Mouse (Mus musculus): ENCODE data around the gene Selplg. TPM values are rescaled to one million over a fixed set of nuclear protein-coding genes. Genes with fewer than 3 reads are reported as not detected.
"Not testable (repeated sequence)": the region's sequence is repeated elsewhere in the genome, so short reads cannot be mapped to it uniquely, and the experiment has no call there.

Gene Selplg
- total RNA-seq, 1 experiment from 2014 or later = 1.5 TPM

GRCm38 (mm10) chr5:113824228-113824627 lies 8.2 kb downstream of the Selplg start:
- DNase-seq = no peak

GRCm38 (mm10) chr5:113818572-113818971 lies 13.9 kb downstream of the Selplg start:
- DNase-seq = no peak

- DNase-seq = peak; percentile 89
Measured at GRCm38 (mm10) chr5:113815638-113816152, 16.7 kb downstream of the Selplg start.

GRCm38 (mm10) chr5:113815041-113815389 lies 17.4 kb downstream of the Selplg start:
- DNase-seq = no peak

GRCm38 (mm10) chr5:113814111-113815040 lies 18.1 kb downstream of the Selplg start:
- no peak for DNase-seq

GRCm38 (mm10) chr5:113813608-113814007 lies 18.8 kb downstream of the Selplg start:
- no peak for DNase-seq

- no peak for DNase-seq
Measured at GRCm38 (mm10) chr5:113812638-113813037, 19.8 kb downstream of the Selplg start.

- not testable (repeated sequence) for DNase-seq
Measured at GRCm38 (mm10) chr5:113811824-113812420, 20.5 kb downstream of the Selplg start.

GRCm38 (mm10) chr5:113810111-113810510 lies 22.3 kb downstream of the Selplg start:
- DNase-seq = no peak

- no peak for DNase-seq
Measured at GRCm38 (mm10) chr5:113808177-113808576, 24.3 kb downstream of the Selplg start.

GRCm38 (mm10) chr5:113807712-113808111 lies 24.7 kb downstream of the Selplg start:
- DNase-seq = no peak

- DNase-seq = no peak
Measured at GRCm38 (mm10) chr5:113806414-113806813, 26.0 kb downstream of the Selplg start.

- DNase-seq = no peak
Measured at GRCm38 (mm10) chr5:113805301-113805700, 27.1 kb downstream of the Selplg start.

GRCm38 (mm10) chr5:113804395-113804966 lies 28.0 kb downstream of the Selplg start:
- no peak for DNase-seq

- peak; percentile 48 for DNase-seq
Measured at GRCm38 (mm10) chr5:113800280-113800679, 32.2 kb downstream of the Selplg start, which contains the start of gene Tmem119. Gene Tmem119 (minus strand): TSS chr5:113800516.

- no peak for DNase-seq
Measured at GRCm38 (mm10) chr5:113799691-113800090, 32.8 kb downstream of the Selplg start.

- no peak for DNase-seq
Measured at GRCm38 (mm10) chr5:113798525-113798924, 33.9 kb downstream of the Selplg start.

- DNase-seq = no peak
Measured at GRCm38 (mm10) chr5:113797149-113797882, 35.1 kb downstream of the Selplg start.

- no peak for DNase-seq
Measured at GRCm38 (mm10) chr5:113796401-113797148, 35.9 kb downstream of the Selplg start.

GRCm38 (mm10) chr5:113791197-113792095 lies 41.0 kb downstream of the Selplg start:
- no peak for DNase-seq
